Mouse (Mus musculus): ENCODE results near the gene Pkn1. TPM values are rescaled to one million over a fixed set of nuclear protein-coding genes. Genes with fewer than 3 reads are reported as not detected.

Pkn1 gene
- total RNA-seq, 2 experiments from 2014 or later = 98.7 to 107 TPM

GRCm38 (mm10) chr8:83656484-83657246 lies 42.3 kb downstream of the Pkn1 start:
- DNase-seq = no peak
- intact Hi-C loops (cut with DNase I) = no loop called here

GRCm38 (mm10) chr8:83656043-83656442 lies 42.9 kb downstream of the Pkn1 start:
- DNase-seq = no peak
- intact Hi-C loops (cut with DNase I) = no loop called here

GRCm38 (mm10) chr8:83654725-83655124 lies 44.3 kb downstream of the Pkn1 start:
- DNase-seq = no peak
- intact Hi-C loops (cut with DNase I) = no loop called here

GRCm38 (mm10) chr8:83653662-83654017 lies 45.3 kb downstream of the Pkn1 start:
- intact Hi-C loops (cut with DNase I) = no loop called here
- DNase-seq = no peak

- DNase-seq = no peak
- intact Hi-C loops (cut with DNase I) = no loop called here
Observed at GRCm38 (mm10) chr8:83652744-83653661, 46.0 kb downstream of the Pkn1 start.

GRCm38 (mm10) chr8:83652030-83652743 lies 46.8 kb downstream of the Pkn1 start, which contains the start of gene Gipc1:
Gene Gipc1, plus strand, starts transcription at chr8:83652677.
- intact Hi-C loops (cut with DNase I) = no loop called here
- peak; percentile 98 for DNase-seq

- no peak for DNase-seq
- intact Hi-C loops (cut with DNase I) = no loop called here
Observed at GRCm38 (mm10) chr8:83649699-83650098, 49.3 kb downstream of the Pkn1 start.

GRCm38 (mm10) chr8:83648031-83648430 lies 50.9 kb downstream of the Pkn1 start:
- DNase-seq = no peak
- intact Hi-C loops (cut with DNase I) = no loop called here

- intact Hi-C loops (cut with DNase I) = no loop called here
- DNase-seq = no peak
Observed at GRCm38 (mm10) chr8:83647511-83647910, 51.5 kb downstream of the Pkn1 start.

- DNase-seq = no peak
- intact Hi-C loops (cut with DNase I) = no loop called here
Observed at GRCm38 (mm10) chr8:83639649-83640048, 59.3 kb downstream of the Pkn1 start.

- intact Hi-C loops (cut with DNase I) = no loop called here
- DNase-seq = no peak
Observed at GRCm38 (mm10) chr8:83638856-83639255, 60.1 kb downstream of the Pkn1 start.

- intact Hi-C loops (cut with DNase I) = no loop called here
- no peak for DNase-seq
Observed at GRCm38 (mm10) chr8:83632083-83632707, 66.8 kb downstream of the Pkn1 start.

- intact Hi-C loops (cut with DNase I) = no loop called here
- DNase-seq = no peak
Observed at GRCm38 (mm10) chr8:83625676-83626299, 73.2 kb downstream of the Pkn1 start.

- DNase-seq = peak; percentile 22
- intact Hi-C loops (cut with DNase I) = no loop called here
Observed at GRCm38 (mm10) chr8:83624739-83625138, 74.2 kb downstream of the Pkn1 start.

GRCm38 (mm10) chr8:83623549-83623948 lies 75.4 kb downstream of the Pkn1 start:
- intact Hi-C loops (cut with DNase I) = no loop called here

GRCm38 (mm10) chr8:83622389-83622989 lies 76.5 kb downstream of the Pkn1 start:
- DNase-seq = peak; percentile 91
- intact Hi-C loops (cut with DNase I) = no loop called here

More at GRCm38 (mm10) chr8:83623549-83623948, 75.4 kb downstream of the Pkn1 start:
- DNase-seq = no peak

GRCm38 (mm10) chr8:83621691-83622388 lies 77.1 kb downstream of the Pkn1 start:
- DNase-seq = no peak
- intact Hi-C loops (cut with DNase I) = no loop called here

- intact Hi-C loops (cut with DNase I) = no loop called here
- DNase-seq = no peak
Observed at GRCm38 (mm10) chr8:83619568-83620285, 79.3 kb downstream of the Pkn1 start.
